Mouse (Mus musculus) left cerebral cortex, postnatal 10 days (tissue): ENCODE results near the gene Ypel2. TPM values are rescaled to one million over a fixed set of nuclear protein-coding genes. Genes with fewer than 3 reads are reported as not detected.

Experiments used
- DNase-seq, 2 experiments: peaks; one replicate each; pipeline ENCODE4 v3.0.0; 2021 to 2022; ENCODE audit warnings: low spot score in 2 of 2, mixed read lengths in 1 of 2; ENCODE audit errors: extremely low spot score in 1 of 2
- intact Hi-C: fragments of 180-260 bp; cut with DNase I; formaldehyde crosslinking; loops from one replicate; pipeline ENCODE4 v1.15.1; 2025
- total RNA-seq, 2 experiments: library from RNA; stranded (reverse); gene quantifications; 2 replicates each; pipeline ENCODE4 v1.2.3; 2021

The Ypel2 gene
- total RNA-seq, 2 experiments from 2014 or later: 21.4 to 22.4 TPM

GRCm38 (mm10) chr11:86920111-86921080 lies 73.1 kb downstream of the Ypel2 start:
- intact Hi-C loops: no loop called here
- DNase-seq: peak in 1 of 2 experiments; percentile 50

DNA sequence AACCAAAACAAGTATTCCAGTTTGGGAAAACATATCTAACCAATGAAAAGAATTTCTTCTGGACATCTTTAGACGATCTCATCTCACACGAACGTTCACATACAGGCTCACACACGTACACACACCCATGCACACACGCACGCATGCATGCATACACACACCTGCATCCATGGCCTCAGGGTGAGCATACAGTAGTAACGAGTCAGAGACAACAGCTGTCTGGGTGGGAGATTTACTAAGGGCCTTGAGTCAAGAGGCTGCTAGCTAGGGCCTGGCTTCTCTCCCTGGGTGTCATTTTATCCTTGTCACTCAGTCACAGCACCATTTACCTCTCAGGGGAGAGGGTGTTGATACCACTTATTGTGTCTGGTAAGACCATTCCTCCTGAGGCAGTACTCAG lies 74.0 kb downstream of the Ypel2 start:
- no peak for DNase-seq
- intact Hi-C loops: no loop called here

- no peak for DNase-seq
- intact Hi-C loops: no loop called here
Measured at GRCm38 (mm10) chr11:86917536-86917935, 76.0 kb downstream of the Ypel2 start.

GRCm38 (mm10) chr11:86916596-86917249 lies 76.8 kb downstream of the Ypel2 start:
- DNase-seq: peak in 1 of 2 experiments; percentile 39
- intact Hi-C loops: no loop called here

DNA sequence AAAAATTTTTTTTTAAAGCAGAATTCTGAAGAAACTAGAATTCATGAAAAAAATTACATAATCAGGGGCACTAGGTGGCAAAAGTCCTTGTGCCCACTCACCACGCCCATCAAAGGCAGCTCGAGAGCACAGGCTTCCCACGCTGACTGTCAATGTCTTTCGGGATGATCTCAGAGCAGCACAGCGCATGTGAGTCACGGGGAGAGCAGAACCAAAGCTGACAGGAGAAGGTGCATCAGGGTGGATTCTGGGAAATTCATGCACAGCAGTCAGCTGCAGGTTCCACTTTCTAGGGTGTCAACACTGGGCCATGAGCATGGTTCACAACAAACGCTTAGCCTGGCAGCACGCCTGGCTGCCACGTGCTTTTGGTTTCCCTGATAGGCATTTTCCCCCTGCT lies 79.2 kb downstream of the Ypel2 start:
- intact Hi-C loops: no loop called here
- DNase-seq: no peak

GRCm38 (mm10) chr11:86910244-86910643 lies 83.3 kb downstream of the Ypel2 start:
- DNase-seq: no peak
- intact Hi-C loops: no loop called here

DNA sequence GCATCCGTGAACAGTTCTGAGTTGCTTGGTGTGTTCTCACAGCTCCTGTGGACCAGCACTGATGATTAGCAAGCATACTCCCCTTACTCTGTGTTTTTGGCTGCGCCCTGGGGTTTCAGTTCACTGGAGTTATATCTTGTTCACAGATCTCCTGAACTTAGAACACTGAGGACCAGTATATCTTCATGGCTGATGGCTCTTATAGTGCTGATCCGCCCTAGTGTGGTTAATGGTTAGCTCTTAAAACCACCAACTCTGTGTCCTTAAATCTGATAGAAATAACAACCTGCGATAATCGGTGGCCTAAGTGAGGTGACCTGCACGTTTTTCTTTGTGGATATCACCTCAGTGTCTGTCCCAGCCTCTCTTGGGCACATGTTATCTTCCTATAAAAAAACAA lies 84.5 kb downstream of the Ypel2 start:
- intact Hi-C loops: no loop called here
- DNase-seq: no peak

GRCm38 (mm10) chr11:86907889-86908590 lies 85.5 kb downstream of the Ypel2 start:
- no peak for DNase-seq
- intact Hi-C loops: no loop called here

GRCm38 (mm10) chr11:86906767-86907662 lies 86.5 kb downstream of the Ypel2 start:
- no peak for DNase-seq
- intact Hi-C loops: no loop called here

GRCm38 (mm10) chr11:86906257-86906656 lies 87.2 kb downstream of the Ypel2 start:
- no peak for DNase-seq
- intact Hi-C loops: no loop called here

DNA sequence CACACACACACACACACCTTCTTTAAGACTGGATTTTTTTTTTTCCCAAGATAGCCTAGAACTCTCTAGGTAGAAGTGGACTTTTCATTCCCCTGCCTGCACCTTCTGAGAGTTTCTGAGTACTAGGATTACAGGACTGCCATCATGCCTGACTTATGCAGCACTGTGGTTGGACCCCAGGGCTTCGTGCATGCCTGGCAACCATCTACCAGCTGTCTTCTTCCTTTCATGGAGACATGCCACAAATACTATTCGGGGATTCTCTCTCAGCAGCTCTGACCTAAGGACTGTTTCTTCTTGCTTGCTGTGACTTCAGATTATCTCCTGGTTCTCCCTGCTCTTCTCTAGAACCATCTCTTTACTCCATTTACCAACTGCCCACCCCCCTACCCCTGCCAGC lies 88.2 kb downstream of the Ypel2 start:
- DNase-seq: no peak
- intact Hi-C loops: no loop called here

GRCm38 (mm10) chr11:86904706-86905105 lies 88.8 kb downstream of the Ypel2 start:
- DNase-seq: no peak
- intact Hi-C loops: no loop called here

- intact Hi-C loops: loop anchor here (10.0 kb wide), 1 partner anchor 96 kb away; the partner anchor contains the start of gene Ypel2
- DNase-seq: no peak
Measured at GRCm38 (mm10) chr11:86898367-86898766, 95.1 kb downstream of the Ypel2 start.

DNA sequence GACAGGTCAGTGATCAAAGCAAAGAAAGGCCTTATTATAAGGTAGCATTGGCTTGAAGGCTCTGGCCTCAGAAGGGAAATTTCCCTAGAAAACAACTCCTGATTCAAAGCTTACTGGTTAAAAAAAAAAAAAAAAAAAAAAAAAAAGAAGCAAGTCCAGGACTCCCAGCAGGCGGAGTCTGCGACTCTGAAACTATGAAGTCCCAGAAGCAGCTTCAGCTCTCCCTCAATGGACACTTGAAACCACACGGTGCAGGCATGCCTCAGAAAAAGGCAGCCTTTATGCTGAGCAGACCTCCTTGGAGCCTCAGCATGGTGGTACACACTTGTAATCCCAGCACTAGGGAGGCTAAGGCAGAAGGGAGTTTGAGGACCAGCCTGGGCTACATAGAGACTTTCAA lies 97.9 kb downstream of the Ypel2 start:
- DNase-seq: no peak
- intact Hi-C loops: loop anchor here (10.0 kb wide), 1 partner anchor 99 kb away; the partner anchor contains the start of gene Ypel2

GRCm38 (mm10) chr11:86895156-86895555 lies 98.4 kb downstream of the Ypel2 start:
- no peak for DNase-seq
- intact Hi-C loops: loop anchor here (10.0 kb wide), 1 partner anchor 100 kb away; the partner anchor contains the start of gene Ypel2

DNA sequence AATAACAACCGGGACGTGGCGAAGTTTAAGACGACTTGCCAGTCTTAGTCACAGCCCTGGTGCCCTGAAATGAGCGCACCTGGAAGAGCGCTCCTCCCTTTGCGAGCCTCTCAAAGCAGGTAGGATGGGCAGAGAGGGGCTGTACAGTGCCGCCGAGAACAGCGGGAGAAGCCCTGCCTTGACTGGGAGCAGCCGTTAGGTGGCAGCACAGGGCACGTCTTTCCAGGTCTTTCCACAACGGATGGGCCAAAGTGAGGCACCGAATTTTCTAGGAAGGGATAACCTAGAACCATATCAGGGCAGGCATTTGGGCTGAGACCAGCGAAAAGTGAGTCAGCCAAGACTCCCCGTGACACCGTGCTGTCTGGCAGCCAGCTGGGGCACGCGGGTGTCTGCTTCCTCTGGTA lies 99.3 kb downstream of the Ypel2 start:
- intact Hi-C loops: loop anchor here (10.0 kb wide), 1 partner anchor 101 kb away; the partner anchor contains the start of gene Ypel2
- peak; percentile 71 to 81 for DNase-seq

GRCm38 (mm10) chr11:86892996-86893670 lies 100.4 kb downstream of the Ypel2 start:
- intact Hi-C loops: loop anchor here (10.0 kb wide), 1 partner anchor 102 kb away; the partner anchor contains the start of gene Ypel2
- DNase-seq: no peak
